Mouse (Mus musculus): Measurements from ENCODE around the gene Sec23ip.

- TF ChIP-seq FLI1 (IDR thresholded peaks at IDR 0.05; ENCODE audit: low read length), result no peak
- no peak for TF ChIP-seq GATA1 (IDR thresholded peaks at IDR 0.05; ENCODE audit: borderline replicate concordance, low read length)
These were observed 22.0 kb downstream of the Sec23ip start for GRCm38 (mm10) chr7:128766696-128767095.
